Mouse (Mus musculus): Measurements from ENCODE around the gene Syne3.
A peak's percentile ranks its signal among the peaks of the same experiment; 100 is the strongest.

The Syne3 gene

DNA sequence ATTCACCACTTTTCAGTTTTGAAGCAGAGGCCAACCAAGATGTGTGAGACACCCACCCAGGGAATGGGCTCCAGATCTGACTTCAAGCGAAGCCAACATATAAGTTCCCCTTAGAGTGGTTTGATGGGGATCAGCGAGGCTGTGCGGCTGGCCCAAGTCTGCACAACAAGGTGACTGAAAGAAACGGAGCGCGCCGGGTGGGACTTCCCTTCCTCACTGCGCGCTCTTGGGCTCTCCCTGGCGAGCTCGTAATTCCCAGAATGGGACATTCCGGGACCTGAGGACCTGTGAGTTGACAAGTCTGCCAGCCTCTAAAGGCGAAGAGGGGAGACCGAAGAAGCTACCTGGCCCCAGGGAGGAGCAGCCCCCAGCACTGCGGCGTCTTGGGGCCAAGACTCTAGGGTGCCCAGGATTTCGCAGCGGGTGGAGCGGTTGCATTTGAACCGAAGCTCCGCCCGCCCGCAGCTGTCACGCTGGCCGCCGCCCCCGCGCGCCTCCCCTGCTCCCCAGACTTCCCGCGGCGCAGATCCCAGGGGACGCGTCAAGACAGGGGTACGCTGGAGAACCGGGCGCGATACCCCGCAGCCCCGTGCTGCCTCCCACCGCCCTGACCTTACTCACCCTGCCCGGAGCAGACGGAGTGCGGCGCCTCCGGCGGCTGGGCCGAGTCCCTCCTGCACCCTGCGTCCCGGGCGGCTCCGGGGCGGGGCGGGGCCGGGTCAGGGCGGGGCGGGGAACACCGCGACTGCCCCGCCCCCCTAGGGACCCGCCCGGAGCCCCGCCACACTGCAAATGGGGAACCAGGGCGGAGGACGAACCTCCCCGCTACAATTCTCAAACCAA is at the start of gene Syne3:
Syne3 (minus strand) TSS at position 440 of the 843 bp plus-strand sequence.
- DNase-seq = peak; percentile 82

- DNase-seq = no peak
These were observed 45.7 kb upstream of the Syne3 start for GRCm38 (mm10) chr12:105055308-105055707.

DNA sequence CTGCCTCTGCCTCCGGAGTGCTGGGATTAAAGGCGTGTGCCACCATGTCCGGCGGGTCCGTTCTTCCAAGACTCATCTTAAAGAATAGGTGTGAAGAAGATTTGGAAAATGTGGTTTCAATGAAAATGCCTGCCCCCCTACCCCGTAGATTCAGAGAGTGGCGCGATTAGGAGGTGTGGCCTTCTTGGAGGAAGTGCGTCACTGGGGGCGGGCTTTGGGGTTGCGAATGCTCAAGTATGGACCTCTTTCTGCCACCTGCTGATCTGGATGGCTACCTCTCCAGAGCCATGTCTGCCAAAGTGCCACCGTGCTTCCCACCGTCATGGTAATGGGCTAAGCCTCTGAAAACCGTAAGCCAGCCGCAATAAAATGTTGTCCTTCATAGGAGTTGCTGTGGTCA is 44.4 kb upstream of the Syne3 start:
- no peak for DNase-seq

GRCm38 (mm10) chr12:105050898-105051297 is 41.3 kb upstream of the Syne3 start:
- DNase-seq = no peak

- no peak for DNase-seq
These were observed 40.2 kb upstream of the Syne3 start for GRCm38 (mm10) chr12:105049813-105050212.

GRCm38 (mm10) chr12:105048301-105048863 is 38.8 kb upstream of the Syne3 start:
- DNase-seq = no peak

GRCm38 (mm10) chr12:105044775-105045174 is 35.2 kb upstream of the Syne3 start:
- peak; percentile 68 for DNase-seq

- DNase-seq = no peak
These were observed 33.5 kb upstream of the Syne3 start for GRCm38 (mm10) chr12:105043081-105043480.

DNA sequence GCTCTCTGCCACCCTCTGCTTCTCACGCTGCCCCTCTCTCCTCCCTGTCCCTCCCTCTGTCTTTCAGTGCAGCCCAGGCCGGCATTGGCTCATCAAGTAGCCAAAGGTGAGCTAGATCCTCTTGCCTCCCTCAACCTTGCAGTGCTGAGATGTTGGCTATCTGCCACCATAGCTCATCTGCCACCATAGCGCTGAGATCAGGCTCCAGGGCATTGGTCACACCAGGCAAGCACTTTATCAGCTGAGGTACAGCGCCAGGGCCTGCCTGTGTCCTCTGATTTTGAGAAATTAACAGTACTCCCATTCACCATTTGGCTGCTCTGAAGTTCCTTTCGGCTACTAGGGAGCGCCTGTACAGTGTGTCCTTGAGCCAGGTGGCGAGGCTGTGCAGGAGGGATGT is 31.3 kb upstream of the Syne3 start:
- DNase-seq = no peak

- peak; percentile 69 for DNase-seq
These were observed 30.1 kb upstream of the Syne3 start for GRCm38 (mm10) chr12:105039578-105040289.

GRCm38 (mm10) chr12:105038918-105039317 is 29.3 kb upstream of the Syne3 start:
- DNase-seq = no peak

DNA sequence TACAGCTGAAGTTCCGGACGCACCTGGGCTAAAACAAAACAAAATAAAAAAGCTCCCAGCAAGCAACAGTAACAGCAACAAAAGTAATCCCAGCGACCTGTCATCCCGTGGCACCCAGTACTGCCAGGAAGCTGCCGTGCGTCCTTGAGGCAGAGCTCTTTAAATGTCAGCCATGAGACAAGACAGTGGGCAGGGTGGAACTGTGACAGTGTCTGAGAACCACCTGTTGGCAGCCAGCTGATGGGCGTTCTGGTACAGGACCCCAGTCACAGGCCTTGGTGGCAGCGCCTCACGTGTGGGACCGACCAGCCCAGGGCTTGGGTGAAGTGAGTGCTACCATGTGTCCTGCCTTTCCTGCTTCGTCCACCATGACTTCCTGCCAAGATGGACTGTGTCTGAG is 28.6 kb upstream of the Syne3 start:
- DNase-seq = no peak

DNA sequence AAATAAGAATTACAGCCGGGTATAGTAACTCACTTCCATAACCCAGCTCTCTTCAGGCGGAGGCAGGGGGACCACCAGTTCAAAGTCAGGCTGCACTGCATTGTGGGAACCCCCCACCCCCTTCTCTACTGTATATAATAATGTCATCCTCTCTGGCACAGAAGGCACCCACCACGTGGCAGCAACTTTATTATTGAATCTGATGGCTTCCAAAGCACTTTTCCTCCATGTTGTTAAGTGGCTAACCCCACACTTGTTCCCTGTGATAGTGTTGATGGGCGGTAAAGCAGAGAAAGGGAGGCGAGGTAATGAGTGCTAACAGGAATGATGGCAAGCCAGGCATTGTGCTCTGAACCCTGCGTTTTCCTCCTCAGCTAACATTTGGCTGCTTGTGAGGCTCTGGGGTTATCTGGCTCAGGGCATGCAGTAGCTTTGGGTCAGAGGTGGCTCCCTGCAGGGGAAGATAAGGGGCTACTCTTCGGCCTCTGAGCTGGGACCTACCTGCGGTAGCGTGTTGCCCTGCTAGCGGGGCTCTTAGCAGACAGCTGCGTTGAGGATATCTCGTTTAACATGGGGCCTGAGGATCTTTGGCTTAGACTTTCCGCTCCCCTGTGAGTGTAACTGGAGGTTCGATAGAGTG is 24.6 kb upstream of the Syne3 start:
- no peak for DNase-seq

- no peak for DNase-seq
These were observed 23.5 kb upstream of the Syne3 start for GRCm38 (mm10) chr12:105032832-105033775.

- peak; percentile 100 for DNase-seq
These were observed 22.7 kb upstream of the Syne3 start, which contains the start of gene Glrx5 for GRCm38 (mm10) chr12:105032147-105032831. Gene Glrx5 (plus strand): TSS chr12:105032688.

DNA sequence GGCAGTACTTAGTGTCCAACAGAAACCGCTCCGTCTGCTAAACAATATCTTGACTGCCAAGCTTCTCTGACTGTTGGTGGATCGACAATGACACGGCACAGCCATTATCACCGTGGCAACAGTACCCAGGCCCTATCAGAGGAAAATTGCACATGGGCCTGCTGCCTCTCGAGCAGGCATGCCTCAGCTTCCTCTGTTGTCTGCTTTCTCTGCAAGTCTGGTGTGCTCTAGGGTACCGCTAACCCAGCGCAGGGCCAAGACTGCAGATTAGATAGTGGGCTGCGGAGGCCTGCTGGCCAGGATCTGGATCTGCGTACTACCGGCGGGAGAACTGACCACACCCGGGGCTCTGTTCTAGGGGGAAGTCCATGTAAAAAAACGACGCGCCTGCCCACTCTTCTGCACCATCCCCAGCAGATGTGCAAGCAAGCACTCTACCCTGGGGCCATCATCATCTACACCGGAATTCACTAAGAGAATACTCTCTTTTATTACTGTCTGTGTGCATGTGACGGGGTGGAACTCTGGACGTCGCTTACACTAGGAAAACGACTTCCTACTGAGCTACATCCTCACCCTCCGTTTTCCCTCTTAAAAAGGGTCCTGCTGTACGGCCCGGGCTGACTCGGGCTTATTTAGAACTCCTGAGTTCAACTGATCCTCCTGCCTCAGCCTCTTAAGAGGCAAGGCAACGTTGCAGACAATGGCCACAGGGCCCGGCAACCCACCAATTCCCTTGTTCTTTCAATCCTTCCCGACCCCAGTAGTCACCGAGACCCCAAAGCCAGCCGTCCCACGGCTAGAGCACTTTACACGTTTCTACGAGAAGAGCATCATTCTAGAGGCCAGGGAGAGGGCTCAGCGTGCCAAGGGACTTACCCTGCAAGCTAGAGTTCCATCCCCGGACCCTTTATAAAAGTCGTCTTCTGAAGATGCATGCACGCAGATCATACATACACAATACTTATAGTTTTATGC is 21.8 kb upstream of the Syne3 start:
- DNase-seq = no peak

- DNase-seq = no peak
These were observed 20.3 kb upstream of the Syne3 start for GRCm38 (mm10) chr12:105029890-105030289.

DNA sequence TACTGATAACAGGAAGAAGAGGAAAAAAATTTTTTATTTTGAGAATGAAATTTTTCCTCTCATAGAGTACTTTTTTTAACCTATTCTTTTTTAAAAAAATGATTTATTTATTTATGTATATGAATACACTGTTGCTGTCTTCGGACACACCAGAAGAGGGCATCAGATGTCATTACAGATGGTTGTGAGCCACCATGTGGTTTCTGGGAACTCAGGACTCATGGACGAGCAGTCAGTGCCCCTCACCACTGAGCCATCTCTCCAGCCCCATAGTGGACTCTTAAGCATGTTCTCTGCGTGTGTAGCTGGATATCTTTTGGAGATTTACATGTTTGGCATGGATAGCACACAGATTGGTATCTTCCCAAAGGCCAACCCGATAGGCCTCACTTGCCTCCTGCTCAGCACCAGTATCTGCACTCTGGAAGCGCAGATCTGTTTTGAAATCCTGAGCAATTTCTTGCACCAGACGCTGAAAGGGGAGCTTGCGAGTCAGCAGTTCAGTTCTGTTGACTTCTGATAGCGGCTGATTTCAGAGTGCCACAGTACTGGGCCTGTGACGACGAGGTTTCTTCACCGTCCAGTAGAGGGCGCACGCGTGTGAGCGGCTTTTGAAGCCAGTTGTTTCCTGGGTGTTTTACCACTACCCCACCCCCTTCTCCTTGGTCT is 17.8 kb upstream of the Syne3 start:
- DNase-seq = peak; percentile 77

DNA sequence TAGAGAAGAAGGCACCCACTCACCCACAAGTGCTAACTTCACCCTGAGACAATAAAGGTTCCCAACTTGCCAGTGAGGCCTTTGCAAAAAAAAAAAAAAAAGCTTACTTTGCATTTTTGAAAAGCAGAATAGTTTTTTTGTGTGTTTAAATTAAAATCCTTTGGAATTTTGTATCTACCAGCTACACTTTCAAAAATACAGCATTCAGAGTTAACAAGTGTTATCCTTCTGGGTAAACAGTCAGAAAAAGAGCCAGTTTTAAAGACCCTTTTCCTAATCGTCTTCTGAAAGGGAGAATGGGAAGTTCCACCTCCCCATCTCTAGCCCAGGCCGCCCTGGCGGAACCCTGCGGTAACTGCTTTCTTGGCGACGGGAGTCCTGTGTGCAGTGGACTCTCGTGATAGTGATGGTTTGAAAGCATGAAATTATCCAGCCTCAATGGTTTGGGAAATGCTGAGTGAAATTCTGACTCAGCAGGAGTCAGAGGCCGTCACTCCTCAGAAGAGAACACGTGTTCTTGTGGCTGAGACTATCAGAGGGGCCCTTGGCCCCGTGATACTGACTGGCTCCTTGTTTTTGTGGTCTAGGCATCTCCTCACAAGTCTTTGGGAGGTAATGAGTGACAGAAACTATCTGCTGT is 16.5 kb upstream of the Syne3 start:
- DNase-seq = no peak
